Mouse (Mus musculus) heart, postnatal 10 days (tissue): ENCODE measurements around the gene Ccdc14. TPM values are rescaled to one million over a fixed set of nuclear protein-coding genes. Genes with fewer than 3 reads are reported as not detected.

Source experiments
- DNase-seq, 2 experiments: peaks; one replicate each; pipeline ENCODE4 v3.0.0; 2021
- intact Hi-C: fragments of 180-260 bp; cut with DNase I; formaldehyde crosslinking; loops from one replicate; pipeline ENCODE4 v1.15.1; 2025
- total RNA-seq, 2 experiments: library from RNA; stranded (reverse); gene quantifications; 2 replicates each; pipeline ENCODE4 v1.2.3; 2021

The Ccdc14 gene
- total RNA-seq, 2 experiments from 2014 or later: 3.8 to 5.3 TPM

- intact Hi-C loops: no loop called here
- DNase-seq: no peak
These were observed 82.1 kb downstream of the Ccdc14 start for GRCm38 (mm10) chr16:34772445-34773032.

Other genes starting within 250 kb of the Ccdc14 start
- 10 to 100 TPM; 30.7 to 35.7 TPM for gene Kalrn, start 117.1 kb upstream of the Ccdc14 start, total RNA-seq
- not detected for gene Ropn1, start 40.7 kb upstream of the Ccdc14 start, total RNA-seq
- gene Mylk, start 54.6 kb downstream of the Ccdc14 start, total RNA-seq: 10 to 100 TPM; 38.2 to 41.8 TPM